Mouse (Mus musculus) limb, embryonic 13.5 days (tissue): ENCODE results near the gene Gm38655. TPM values are rescaled to one million over a fixed set of nuclear protein-coding genes. Genes with fewer than 3 reads are reported as not detected.
A peak's percentile ranks its signal among the peaks of the same experiment; 100 is the strongest.

Experiments
- ATAC-seq: fragments of 200-750 bp; cut with Nextera tagmentation; 2 replicates; pipeline ENCODE4 v1.8.0; 2017; ENCODE audit warnings: low read depth, moderate number of reproducible peaks, moderate TSS enrichment; ENCODE audit not compliant: low FRiP score
- H3K27ac ChIP-seq: fragments of 300-500 bp; sonication (generic); 2 replicates; pipeline ENCODE4 v1.5.1; 2015; ENCODE audit warnings: inconsistent platforms, mild to moderate bottlenecking, moderate library complexity
- H3K27me3 ChIP-seq: fragments of 300-500 bp; sonication (generic); 2 replicates; pipeline ENCODE4 v1.6.1; 2015; ENCODE audit warnings: mild to moderate bottlenecking, inconsistent platforms
- H3K36me3 ChIP-seq: fragments of 300-500 bp; sonication (generic); 2 replicates; pipeline ENCODE4 v1.6.1; 2015; ENCODE audit warnings: inconsistent platforms, mild to moderate bottlenecking, moderate library complexity
- H3K4me1 ChIP-seq: fragments of 300-500 bp; sonication (generic); 2 replicates; pipeline ENCODE4 v1.6.1; 2015; ENCODE audit warnings: inconsistent platforms
- H3K4me2 ChIP-seq: fragments of 300-500 bp; sonication (generic); replicated peaks from 2 replicates; pipeline ENCODE4 v1.6.1; 2015; ENCODE audit warnings: inconsistent platforms, mild to moderate bottlenecking, moderate library complexity
- H3K4me3 ChIP-seq: fragments of 300-500 bp; sonication (generic); 2 replicates; pipeline ENCODE4 v1.5.1; 2015; ENCODE audit warnings: moderate library complexity, mild to moderate bottlenecking, inconsistent platforms
- H3K9ac ChIP-seq: fragments of 300-500 bp; sonication (generic); 2 replicates; pipeline ENCODE4 v1.6.1; 2015; ENCODE audit warnings: mild to moderate bottlenecking, inconsistent platforms
- H3K9me3 ChIP-seq: fragments of 300-500 bp; sonication (generic); 2 replicates; pipeline ENCODE4 v1.6.1; 2016; ENCODE audit warnings: inconsistent platforms
- WGBS: fragments of 180-500 bp; shearing (Covaris S2); methylation state at CpG from one replicate; pipeline ENCODE4 v1.1.7; 2015; 5-methylcytosine and 5-hydroxymethylcytosine counted together
- polyA plus RNA-seq: library from polyadenylated mRNA; unstranded; fragments of >200 nt; fragmentation: Nextera tagmentation; extraction: Ambion mirVana; gene quantifications from 2 replicates; pipeline ENCODE4 v1.2.1, GENCODE M21; 2015

The Gm38655 gene
- polyA plus RNA-seq, 1 experiment from 2014 or later: not detected

DNA sequence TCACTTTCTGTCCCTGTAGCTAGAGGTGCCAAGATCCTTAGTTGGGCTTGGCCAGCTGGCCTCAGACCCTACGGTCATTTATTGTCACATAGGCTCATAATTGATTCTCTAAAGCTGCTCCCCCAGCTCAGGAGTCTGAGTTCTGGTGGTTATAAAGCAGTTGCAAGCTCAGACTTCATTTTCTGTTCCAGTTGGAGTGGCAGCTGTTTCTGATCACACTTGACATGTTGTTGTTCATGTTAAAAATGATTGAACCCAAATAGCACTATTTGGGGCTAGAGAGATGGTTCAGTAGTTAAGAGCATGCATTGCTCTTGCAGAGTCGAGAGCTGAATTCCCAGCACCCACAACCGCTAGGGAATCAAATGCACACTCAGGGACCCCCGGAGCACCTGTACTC lies 34.7 kb upstream of the Gm38655 start:
- H3K9ac ChIP-seq: no peak overlapping the region
- no peak for ATAC-seq
- no peaks in the 10 kb centered on the region for H3K9me3 ChIP-seq
- no peaks in the 10 kb centered on the region for H3K27me3 ChIP-seq
- no peak overlapping the region for H3K4me3 ChIP-seq
- 92% methylated on average over 4 of the region's 4 CpGs for WGBS
- H3K36me3 ChIP-seq: peaks cover 97% of the 10 kb centered on the region
- no peaks in the 10 kb centered on the region for H3K4me1 ChIP-seq
- no peak overlapping the region for H3K4me2 ChIP-seq
- H3K27ac ChIP-seq: no peak overlapping the region

GRCm38 (mm10) chr17:25202401-25202800 lies 27.1 kb upstream of the Gm38655 start:
- no peaks in the 10 kb centered on the region for H3K27me3 ChIP-seq
- no peak overlapping the region for H3K4me2 ChIP-seq
- 94% methylated on average over 4 of the region's 4 CpGs for WGBS
- H3K9me3 ChIP-seq: no peaks in the 10 kb centered on the region
- H3K27ac ChIP-seq: no peak overlapping the region
- H3K4me1 ChIP-seq: no peaks in the 10 kb centered on the region
- peaks cover 85% of the 10 kb centered on the region for H3K36me3 ChIP-seq
- H3K4me3 ChIP-seq: no peak overlapping the region
- ATAC-seq: no peak
- H3K9ac ChIP-seq: no peak overlapping the region

DNA sequence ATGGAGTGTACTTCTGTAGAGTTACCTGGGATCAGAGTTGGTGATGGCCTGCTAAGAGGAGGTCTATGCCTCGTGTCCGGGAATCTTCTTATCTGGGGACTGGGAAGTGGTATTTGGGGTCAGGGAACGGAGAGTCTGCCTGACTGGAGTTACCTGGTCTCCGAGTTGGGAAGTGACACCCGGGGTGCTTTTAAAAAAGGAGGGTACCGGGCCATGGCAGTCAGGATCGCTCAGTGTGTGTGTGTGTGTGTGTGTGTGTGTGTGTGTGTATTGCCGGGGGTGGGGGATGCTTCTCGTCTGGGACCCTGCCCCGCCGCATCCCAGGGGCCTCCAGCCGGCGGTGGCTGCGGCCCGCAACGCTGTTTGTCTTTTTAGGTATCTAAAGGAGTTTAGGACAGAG lies 13.8 kb upstream of the Gm38655 start:
- Histone ChIP-seq H3K27ac (no peak overlapping the region), H3K4me1 (peaks cover 30% of the 10 kb centered on the region), H3K9me3 (no peaks in the 10 kb centered on the region), H3K9ac (peak overlapping the region; percentile 93), H3K27me3 (no peaks in the 10 kb centered on the region), H3K4me3 (peak overlapping the region; percentile 98), H3K4me2 (peak overlapping the region; percentile 93), H3K36me3 (peaks cover 42% of the 10 kb centered on the region)
- no peak for ATAC-seq
- 5% methylated on average over 15 of the region's 16 CpGs for WGBS

GRCm38 (mm10) chr17:25188150-25189031 lies 13.1 kb upstream of the Gm38655 start, which contains the start of gene Unkl:
Gene Unkl, plus strand, starts transcription at chr17:25188397.
- ATAC-seq: peak; percentile 54
- no peaks in the 10 kb centered on the region for H3K9me3 ChIP-seq
- WGBS: under 1% methylated on average over 102 of the region's 104 CpGs
- H3K27me3 ChIP-seq: no peaks in the 10 kb centered on the region
- peak within 1 kb of the TSS; percentile 93 for H3K9ac ChIP-seq
- peak within 1 kb of the TSS; percentile 72 for H3K27ac ChIP-seq
- H3K4me2 ChIP-seq: peak within 1 kb of the TSS; percentile 93
- H3K4me3 ChIP-seq: peak within 1 kb of the TSS; percentile 98
- H3K36me3 ChIP-seq: peaks cover 35% of the 10 kb centered on the region
- peaks cover 35% of the 10 kb centered on the region for H3K4me1 ChIP-seq

GRCm38 (mm10) chr17:25187784-25188149 lies 12.5 kb upstream of the Gm38655 start:
- 8% methylated on average over 11 of the region's 11 CpGs for WGBS
- Histone ChIP-seq H3K9me3 (no peaks in the 10 kb centered on the region), H3K27me3 (no peaks in the 10 kb centered on the region), H3K4me3 (peak overlapping the region; percentile 98), H3K36me3 (peaks cover 28% of the 10 kb centered on the region), H3K9ac (peak overlapping the region; percentile 93), H3K4me2 (peak overlapping the region; percentile 93), H3K4me1 (peaks cover 38% of the 10 kb centered on the region), H3K27ac (peak overlapping the region; percentile 72)
- no peak for ATAC-seq

DNA sequence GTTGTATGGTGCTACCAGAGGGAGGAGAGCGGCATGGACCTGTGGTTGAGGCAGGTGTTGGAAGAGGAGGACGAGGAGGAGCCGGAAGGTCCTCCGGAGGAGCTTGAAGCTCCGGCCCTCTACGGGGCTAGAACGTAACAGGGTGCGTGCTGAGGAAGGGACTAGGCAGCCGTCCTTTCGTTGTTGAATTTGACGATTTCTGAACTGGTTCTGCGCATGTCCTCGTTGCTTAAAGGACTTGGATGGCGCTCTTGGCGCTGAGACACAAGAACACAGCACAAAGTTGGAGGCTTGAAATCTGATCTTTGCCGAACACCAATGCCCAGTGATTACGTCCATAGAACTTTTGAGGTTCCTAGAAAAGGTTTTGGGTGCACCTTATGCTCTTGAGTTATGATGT lies 9.7 kb upstream of the Gm38655 start:
- Histone ChIP-seq H3K4me2 (peak overlapping the region; percentile 100), H3K27me3 (peaks cover 7% of the 10 kb centered on the region; the same call in 1 of the 2 replicates), H3K9ac (peak overlapping the region; percentile 88), H3K9me3 (no peaks in the 10 kb centered on the region), H3K4me3 (peak overlapping the region; percentile 98), H3K36me3 (peaks cover 7% of the 10 kb centered on the region; the same call in 1 of the 2 replicates), H3K4me1 (peaks cover 35% of the 10 kb centered on the region), H3K27ac (0 out of 2 replicates have a peak overlapping the region, but pooled peaks have one; percentile 28)
- WGBS: 8% methylated on average over 17 of the region's 17 CpGs
- ATAC-seq: no peak

GRCm38 (mm10) chr17:25184129-25184691 lies 8.9 kb upstream of the Gm38655 start, which contains the start of gene BC003965:
Gene BC003965, plus strand, starts transcription at chr17:25184554.
- ATAC-seq: peak; percentile 84

GRCm38 (mm10) chr17:25183232-25183631 lies 8.0 kb upstream of the Gm38655 start:
- H3K27ac ChIP-seq: no peak overlapping the region
- ATAC-seq: no peak
- peaks cover 7% of the 10 kb centered on the region; the same call in 1 of the 2 replicates for H3K36me3 ChIP-seq
- no peaks in the 10 kb centered on the region for H3K9me3 ChIP-seq
- peaks cover 7% of the 10 kb centered on the region; the same call in 1 of the 2 replicates for H3K27me3 ChIP-seq
- peak overlapping the region; percentile 98 for H3K4me3 ChIP-seq
- H3K9ac ChIP-seq: no peak overlapping the region
- H3K4me1 ChIP-seq: peaks cover 24% of the 10 kb centered on the region
- peak overlapping the region; percentile 100 for H3K4me2 ChIP-seq

More at GRCm38 (mm10) chr17:25184129-25184691, 8.9 kb upstream of the Gm38655 start, which contains the start of gene BC003965:
- Histone ChIP-seq H3K27ac (peak within 1 kb of the TSS; percentile 93), H3K27me3 (peaks cover 7% of the 10 kb centered on the region; the same call in 1 of the 2 replicates), H3K36me3 (peaks cover 7% of the 10 kb centered on the region; the same call in 1 of the 2 replicates), H3K4me2 (peak within 1 kb of the TSS; percentile 100), H3K9me3 (no peaks in the 10 kb centered on the region), H3K4me1 (peaks cover 28% of the 10 kb centered on the region), H3K9ac (peak within 1 kb of the TSS; percentile 88), H3K4me3 (peak within 1 kb of the TSS; percentile 98)
- WGBS: under 1% methylated on average over 50 of the region's 50 CpGs

DNA sequence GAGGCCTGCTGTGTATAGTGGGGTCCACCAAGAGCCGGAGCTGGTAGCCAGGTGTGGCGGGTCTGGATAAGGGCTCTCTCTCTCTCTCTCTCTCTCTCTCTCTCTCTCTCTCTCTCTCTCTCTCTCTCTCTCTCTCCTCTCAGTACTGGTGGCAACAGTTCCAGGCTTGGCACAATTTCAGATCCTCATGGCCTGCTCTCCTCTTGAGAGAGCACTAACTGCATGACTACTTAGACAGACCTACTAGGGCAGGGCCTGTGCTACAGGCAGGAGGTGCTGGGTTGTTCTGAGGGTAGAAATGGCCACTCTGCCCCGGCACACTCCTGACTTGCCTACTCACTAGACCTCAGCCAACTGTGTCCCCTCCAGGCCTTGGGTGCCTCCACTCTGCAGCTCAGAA lies 2.7 kb downstream of the Gm38655 start:
- Histone ChIP-seq H3K4me1 (no peaks in the 10 kb centered on the region), H3K4me3 (no peak overlapping the region), H3K9me3 (no peaks in the 10 kb centered on the region), H3K4me2 (no peak overlapping the region), H3K27ac (no peak overlapping the region), H3K27me3 (no peaks in the 10 kb centered on the region), H3K9ac (no peak overlapping the region), H3K36me3 (no peaks in the 10 kb centered on the region)
- WGBS: 78% methylated on average over 3 of the region's 3 CpGs
- ATAC-seq: no peak

DNA sequence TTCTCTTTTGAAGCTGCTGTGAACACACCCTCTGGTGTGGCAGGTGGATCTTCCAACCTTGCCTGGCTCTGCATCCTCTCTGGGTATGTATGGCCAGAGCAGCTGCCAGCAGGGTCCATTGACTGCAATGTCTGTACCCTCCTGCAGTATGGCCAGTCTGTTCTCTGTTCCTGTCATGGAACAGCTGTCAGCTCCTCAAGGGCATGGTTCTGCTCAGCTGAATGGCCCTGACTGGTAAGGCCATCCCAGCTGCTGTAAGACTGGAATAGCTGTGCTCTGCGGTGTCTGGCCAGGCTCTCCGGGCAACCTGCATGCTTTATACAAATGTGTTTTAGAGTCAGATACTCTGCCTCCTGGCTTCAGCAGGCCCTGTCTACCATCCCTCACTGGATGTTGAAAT lies 5.6 kb downstream of the Gm38655 start:
- WGBS: 84% methylated on average over 2 of the region's 2 CpGs
- no peak overlapping the region for H3K4me2 ChIP-seq
- H3K4me1 ChIP-seq: no peaks in the 10 kb centered on the region
- peak; percentile 48; the same call in 1 of the 2 replicates for ATAC-seq
- H3K27me3 ChIP-seq: no peaks in the 10 kb centered on the region
- H3K9me3 ChIP-seq: no peaks in the 10 kb centered on the region
- H3K36me3 ChIP-seq: no peaks in the 10 kb centered on the region
- H3K27ac ChIP-seq: no peak overlapping the region
- 0 out of 2 replicates have a peak overlapping the region, but pooled peaks have one; percentile 13 for H3K9ac ChIP-seq
- H3K4me3 ChIP-seq: no peak overlapping the region

DNA sequence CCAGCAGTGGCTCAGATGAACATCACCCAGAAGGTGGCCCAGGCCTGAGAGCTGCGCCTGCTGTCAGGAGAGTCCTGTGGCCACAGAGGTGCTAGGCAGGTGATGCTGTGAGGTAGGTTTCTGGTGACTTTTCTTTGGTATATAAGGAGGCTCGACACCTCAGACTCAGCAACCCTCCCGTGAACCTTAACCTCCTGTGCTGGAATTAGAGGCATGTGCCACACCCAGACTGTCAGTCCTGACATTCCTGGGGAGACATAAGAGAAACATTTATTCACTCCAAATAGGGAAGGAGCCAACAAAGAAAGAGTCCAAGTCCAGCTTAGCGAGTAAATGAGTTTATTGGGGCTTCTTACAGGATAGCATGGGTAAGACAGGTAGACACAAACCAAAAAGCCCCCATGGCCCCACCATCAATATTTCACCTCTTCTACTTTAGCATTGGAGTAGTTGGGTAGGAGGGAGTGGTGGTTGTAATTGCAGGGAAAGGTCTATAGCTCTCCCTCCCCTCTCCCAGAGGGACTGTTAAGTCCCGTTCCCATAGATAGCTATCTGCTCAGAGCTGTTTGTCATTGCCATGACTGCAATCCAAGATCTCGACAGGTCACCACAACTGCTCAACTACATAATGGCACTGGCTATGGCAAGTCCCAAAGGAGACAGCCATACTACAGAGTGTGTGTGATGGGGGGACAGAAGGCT lies 9.2 kb downstream of the Gm38655 start:
- Histone ChIP-seq H3K36me3 (peaks cover 7% of the 10 kb centered on the region), H3K4me2 (no peak overlapping the region), H3K27ac (no peak overlapping the region), H3K9me3 (no peaks in the 10 kb centered on the region), H3K4me1 (no peaks in the 10 kb centered on the region), H3K9ac (no peak overlapping the region), H3K27me3 (no peaks in the 10 kb centered on the region), H3K4me3 (no peak overlapping the region)
- 41% methylated on average over 6 of the region's 6 CpGs for WGBS
- ATAC-seq: no peak

GRCm38 (mm10) chr17:25164770-25165169 lies 10.5 kb downstream of the Gm38655 start:
- Histone ChIP-seq H3K9me3 (no peaks in the 10 kb centered on the region), H3K27ac (no peak overlapping the region), H3K4me1 (no peaks in the 10 kb centered on the region), H3K36me3 (peaks cover 21% of the 10 kb centered on the region), H3K4me2 (no peak overlapping the region), H3K4me3 (no peak overlapping the region), H3K27me3 (no peaks in the 10 kb centered on the region), H3K9ac (no peak overlapping the region)
- no peak for ATAC-seq
- WGBS: 85% methylated on average over 3 of the region's 3 CpGs
